Mouse (Mus musculus): ENCODE data around the gene Vmn1r213. TPM values are rescaled to one million over a fixed set of nuclear protein-coding genes. Genes with fewer than 3 reads are reported as not detected.

Gene Vmn1r213
- total RNA-seq (2023), result not detected

DNA sequence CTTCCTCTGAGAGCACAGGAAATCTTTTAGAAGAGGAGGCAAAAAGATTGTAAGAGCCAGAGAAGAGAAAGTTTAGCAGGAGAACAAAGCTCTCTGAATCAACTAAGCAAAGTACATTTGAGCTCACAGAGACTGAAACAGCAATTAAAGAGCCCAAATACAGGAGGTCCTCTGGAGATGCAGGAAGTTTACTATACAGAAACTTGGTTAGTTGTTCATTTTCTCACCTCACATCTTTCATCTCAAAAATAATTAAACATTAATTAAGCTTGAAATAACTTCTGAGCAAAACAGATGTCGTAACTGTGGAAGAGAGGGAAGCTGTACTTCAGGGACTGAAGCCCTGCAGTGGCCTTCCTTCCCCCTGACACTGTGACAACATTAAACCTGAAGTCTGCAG, at the start of gene Vmn1r213:
TSS of gene Vmn1r213 (plus strand) at position 301 of the 400 bp plus-strand sequence.

DNA sequence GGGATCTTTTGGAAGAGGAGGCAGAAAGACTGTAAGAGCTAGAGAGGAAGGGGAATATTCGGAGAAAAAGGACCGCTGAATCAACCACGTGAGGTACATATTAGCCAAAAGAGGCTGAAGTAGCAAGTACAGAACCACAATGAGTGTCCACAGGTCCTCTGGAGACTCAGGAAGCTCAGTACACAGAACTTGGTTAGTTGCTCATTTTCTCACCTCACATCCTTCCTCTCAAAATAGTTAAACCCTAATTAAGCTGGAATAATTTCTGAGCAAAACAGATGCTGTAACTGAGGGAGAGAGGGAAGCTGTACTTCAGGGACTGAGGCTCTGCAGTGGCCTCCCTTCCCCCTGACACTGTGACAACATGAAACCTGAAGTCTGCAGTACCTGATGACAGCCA, 22.7 kb downstream of the Vmn1r213 start, which contains the start of gene Vmn1r214:
TSS of gene Vmn1r214 (plus strand) at position 301 of the 400 bp plus-strand sequence.

Other genes starting within 250 kb of the Vmn1r213 start
- not detected for gene Vmn1r208, start 230.3 kb upstream of the Vmn1r213 start, total RNA-seq (2023)
- gene Vmn1r209, start 198.0 kb upstream of the Vmn1r213 start, total RNA-seq (2023), result 0.12 TPM
- gene Vmn1r210, start 176.3 kb upstream of the Vmn1r213 start, total RNA-seq (2023), result not detected
- gene Vmn1r211, start 150.1 kb upstream of the Vmn1r213 start, total RNA-seq (2023), result not detected
- not detected for gene Vmn1r212, start 123.5 kb upstream of the Vmn1r213 start, total RNA-seq (2023)
- gene Vmn1r214, start 22.8 kb downstream of the Vmn1r213 start, total RNA-seq (2023), result not detected
- gene Vmn1r215, start 60.4 kb downstream of the Vmn1r213 start, total RNA-seq (2023), result not detected
- gene Vmn1r217, start 110.6 kb downstream of the Vmn1r213 start, total RNA-seq (2023), result not detected
- not detected for gene Vmn1r218, start 125.5 kb downstream of the Vmn1r213 start, total RNA-seq (2023)
- not detected for gene Vmn1r219, start 151.7 kb downstream of the Vmn1r213 start, total RNA-seq (2023)
- gene Vmn1r220, start 180.3 kb downstream of the Vmn1r213 start, total RNA-seq (2023), result not detected
- gene Vmn1r221, start 206.5 kb downstream of the Vmn1r213 start, total RNA-seq (2023), result not detected
- gene Vmn1r222, start 228.3 kb downstream of the Vmn1r213 start, total RNA-seq (2023), result not detected
- gene Vmn1r223, start 239.5 kb downstream of the Vmn1r213 start, total RNA-seq (2023), result not detected